Mouse (Mus musculus): ENCODE measurements around the gene Otud5. TPM values are rescaled to one million over a fixed set of nuclear protein-coding genes. Genes with fewer than 3 reads are reported as not detected.
"Not testable (repeated sequence)": the region's sequence is repeated elsewhere in the genome, so short reads cannot be mapped to it uniquely, and the experiment has no call there.

The Otud5 gene
- polyA plus RNA-seq (2011; ENCODE audit: insufficient read depth, insufficient read length, low replicate concordance, missing spikeins): 124 and 222 TPM in 2 replicates

- Histone ChIP-seq H3K27ac (ENCODE audit: control insufficient read depth, insufficient read depth, low read depth, low read length, poor library complexity) (peak within 1 kb of the TSS; percentile 99), H3K4me1 (ENCODE audit: control insufficient read depth, insufficient read depth, low read length) (no peaks in the 10 kb centered on the region; the same call in 1 of the 2 replicates), H3K4me3 (replicated peaks; ENCODE audit: control insufficient read depth, low read depth, low read length) (peak within 1 kb of the TSS; percentile 97)
- WGBS: 11% methylated on average over 74 of the region's 74 CpGs
- TF ChIP-seq POLR2A (IDR thresholded peaks at IDR 0.05; ENCODE audit: borderline replicate concordance, control insufficient read depth, low read depth, low read length) (peak; percentile 79; the same call in 1 of the 2 replicates), CTCF (IDR thresholded peaks at IDR 0.05; ENCODE audit: control insufficient read depth, insufficient read depth, low read length) (no peak)
Observed at GRCm38 (mm10) chrX:7841163-7842162, at the start of gene Otud5. TSS of gene Otud5 (plus strand) at chrX:7841364.

GRCm38 (mm10) chrX:7793361-7793760 is 47.8 kb upstream of the Otud5 start:
- WGBS: 65% methylated on average over 3 of the region's 3 CpGs
- H3K27ac ChIP-seq (ENCODE audit: control insufficient read depth, insufficient read depth, low read depth, low read length, poor library complexity): no peak overlapping the region
- H3K4me1 ChIP-seq (ENCODE audit: control insufficient read depth, insufficient read depth, low read length): no peaks in the 10 kb centered on the region
- no peak for TF ChIP-seq POLR2A (IDR thresholded peaks at IDR 0.05; ENCODE audit: borderline replicate concordance, control insufficient read depth, low read depth, low read length)
- TF ChIP-seq CTCF (IDR thresholded peaks at IDR 0.05; ENCODE audit: control insufficient read depth, insufficient read depth, low read length): peak; percentile 1; the same call in 1 of the 2 replicates
- no peak overlapping the region for H3K4me3 ChIP-seq (replicated peaks; ENCODE audit: control insufficient read depth, low read depth, low read length)

- Histone ChIP-seq H3K4me3 (replicated peaks; ENCODE audit: control insufficient read depth, low read depth, low read length) (no peak overlapping the region), H3K27ac (ENCODE audit: control insufficient read depth, insufficient read depth, low read depth, low read length, poor library complexity) (no peak overlapping the region), H3K4me1 (ENCODE audit: control insufficient read depth, insufficient read depth, low read length) (no peaks in the 10 kb centered on the region)
- TF ChIP-seq CTCF (IDR thresholded peaks at IDR 0.05; ENCODE audit: control insufficient read depth, insufficient read depth, low read length): no peak
- WGBS: 62% methylated on average over 7 of the region's 7 CpGs
Observed at GRCm38 (mm10) chrX:7795016-7795415, 46.1 kb upstream of the Otud5 start.

- TF ChIP-seq CTCF (IDR thresholded peaks at IDR 0.05; ENCODE audit: control insufficient read depth, insufficient read depth, low read length) (no peak), POLR2A (IDR thresholded peaks at IDR 0.05; ENCODE audit: borderline replicate concordance, control insufficient read depth, low read depth, low read length) (no peak)
- 76% methylated on average over 3 of the region's 3 CpGs for WGBS
- Histone ChIP-seq H3K27ac (ENCODE audit: control insufficient read depth, insufficient read depth, low read depth, low read length, poor library complexity) (no peak overlapping the region), H3K4me3 (replicated peaks; ENCODE audit: control insufficient read depth, low read depth, low read length) (no peak overlapping the region), H3K4me1 (ENCODE audit: control insufficient read depth, insufficient read depth, low read length) (no peaks in the 10 kb centered on the region; the same call in none of the 2 replicates)
Observed at GRCm38 (mm10) chrX:7797327-7797726, 43.8 kb upstream of the Otud5 start.

GRCm38 (mm10) chrX:7802157-7802556 is 39.0 kb upstream of the Otud5 start:
- not testable (repeated sequence) for H3K4me1 ChIP-seq (ENCODE audit: control insufficient read depth, insufficient read depth, low read length); H3K27ac ChIP-seq (ENCODE audit: control insufficient read depth, insufficient read depth, low read depth, low read length, poor library complexity); H3K4me3 ChIP-seq (replicated peaks; ENCODE audit: control insufficient read depth, low read depth, low read length)
- WGBS: 39% methylated on average over 2 of the region's 2 CpGs

GRCm38 (mm10) chrX:7815016-7815415 is 26.1 kb upstream of the Otud5 start:
- peak; percentile 44 for TF ChIP-seq CTCF (IDR thresholded peaks at IDR 0.05; ENCODE audit: control insufficient read depth, insufficient read depth, low read length)
- not testable (repeated sequence) for H3K27ac ChIP-seq (ENCODE audit: control insufficient read depth, insufficient read depth, low read depth, low read length, poor library complexity); H3K4me3 ChIP-seq (replicated peaks; ENCODE audit: control insufficient read depth, low read depth, low read length); H3K4me1 ChIP-seq (ENCODE audit: control insufficient read depth, insufficient read depth, low read length)
- WGBS: 52% methylated on average over 8 of the region's 8 CpGs

GRCm38 (mm10) chrX:7821865-7822779 is 19.0 kb upstream of the Otud5 start, which contains the start of gene Kcnd1:
TSS of gene Kcnd1 (plus strand) at chrX:7822289.
- H3K4me3 ChIP-seq (replicated peaks; ENCODE audit: control insufficient read depth, low read depth, low read length): no peak within 1 kb of the TSS
- H3K27ac ChIP-seq (ENCODE audit: control insufficient read depth, insufficient read depth, low read depth, low read length, poor library complexity): no peak within 1 kb of the TSS
- no peaks in the 10 kb centered on the region for H3K4me1 ChIP-seq (ENCODE audit: control insufficient read depth, insufficient read depth, low read length)
- TF ChIP-seq POLR2A (IDR thresholded peaks at IDR 0.05; ENCODE audit: borderline replicate concordance, control insufficient read depth, low read depth, low read length) (no peak), CTCF (IDR thresholded peaks at IDR 0.05; ENCODE audit: control insufficient read depth, insufficient read depth, low read length) (no peak)
- 9% methylated on average over 23 of the region's 24 CpGs for WGBS

GRCm38 (mm10) chrX:7837146-7837545 is 4.0 kb upstream of the Otud5 start:
- no peaks in the 10 kb centered on the region; the same call in 1 of the 2 replicates for H3K4me1 ChIP-seq (ENCODE audit: control insufficient read depth, insufficient read depth, low read length)
- 19% methylated on average over 1 of the region's 1 CpGs for WGBS

More at GRCm38 (mm10) chrX:7837146-7837545, 4.0 kb upstream of the Otud5 start:
- Histone ChIP-seq H3K27ac (ENCODE audit: control insufficient read depth, insufficient read depth, low read depth, low read length, poor library complexity) (peak overlapping the region; percentile 94), H3K4me3 (replicated peaks; ENCODE audit: control insufficient read depth, low read depth, low read length) (no peak overlapping the region)
- TF ChIP-seq CTCF (IDR thresholded peaks at IDR 0.05; ENCODE audit: control insufficient read depth, insufficient read depth, low read length) (no peak), POLR2A (IDR thresholded peaks at IDR 0.05; ENCODE audit: borderline replicate concordance, control insufficient read depth, low read depth, low read length) (no peak)

Measured in bone marrow, adult 2 months (tissue).